Mouse (Mus musculus): ENCODE results near the gene Tab2.

DNA sequence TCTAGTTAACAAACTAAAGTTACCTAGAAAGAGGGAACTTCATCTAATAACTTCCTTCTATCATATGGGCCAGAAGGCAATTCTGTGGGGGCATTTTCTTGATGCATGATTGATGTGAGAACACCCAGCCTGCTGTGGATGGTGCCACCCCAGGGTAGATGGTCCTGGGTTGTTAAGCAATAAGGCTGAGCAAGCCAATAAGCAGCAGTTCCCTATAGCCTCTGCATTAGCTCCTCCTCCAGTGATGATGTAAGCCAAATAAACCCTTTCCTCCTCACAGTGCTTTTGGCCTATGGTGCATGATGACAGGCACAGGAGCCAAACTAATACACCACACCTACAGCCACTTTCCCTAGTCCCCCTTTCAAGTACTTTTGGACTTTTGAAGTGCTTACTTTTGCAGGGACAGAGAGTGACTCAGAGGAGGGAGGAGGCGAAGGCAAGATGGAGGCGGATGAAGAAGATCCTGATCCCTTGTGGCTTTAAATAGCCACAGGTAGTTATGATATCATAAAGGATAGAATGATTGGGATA lies 12.8 kb upstream of the Tab2 start:
- TF ChIP-seq POLR2A (IDR thresholded peaks at IDR 0.05; ENCODE audit: extremely low read depth, insufficient read depth, low read length) = no peak
- no peak for TF ChIP-seq CTCF (IDR thresholded peaks at IDR 0.05; ENCODE audit: low read depth, low read length)

All from liver, adult 2 months (tissue).